Mouse (Mus musculus): Measurements from ENCODE around the gene Lipc. TPM values are rescaled to one million over a fixed set of nuclear protein-coding genes. Genes with fewer than 3 reads are reported as not detected.

The Lipc gene
- total RNA-seq, 1 experiment from 2014 or later: 0.27 TPM

DNA sequence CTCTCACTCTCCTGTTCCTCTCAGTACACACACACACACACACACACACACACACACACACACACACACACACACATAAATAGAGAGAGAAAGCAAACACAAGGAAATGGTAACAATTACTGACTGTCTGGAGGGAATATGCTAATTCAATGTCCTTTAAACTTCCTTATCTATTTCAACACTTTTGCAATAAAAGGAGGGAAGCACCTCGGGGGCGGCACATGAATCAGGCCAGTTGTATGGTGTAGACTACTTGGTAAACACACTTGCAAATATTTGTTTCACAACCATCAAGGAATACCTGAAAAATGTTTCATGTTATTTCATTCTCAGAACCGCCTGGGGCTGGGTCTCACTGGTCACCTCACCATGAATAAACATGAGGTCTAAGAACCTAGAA, 30.9 kb downstream of the Lipc start:
- ATAC-seq (replicated peaks; ENCODE audit: low read depth, poor library complexity, severe bottlenecking): no peak

DNA sequence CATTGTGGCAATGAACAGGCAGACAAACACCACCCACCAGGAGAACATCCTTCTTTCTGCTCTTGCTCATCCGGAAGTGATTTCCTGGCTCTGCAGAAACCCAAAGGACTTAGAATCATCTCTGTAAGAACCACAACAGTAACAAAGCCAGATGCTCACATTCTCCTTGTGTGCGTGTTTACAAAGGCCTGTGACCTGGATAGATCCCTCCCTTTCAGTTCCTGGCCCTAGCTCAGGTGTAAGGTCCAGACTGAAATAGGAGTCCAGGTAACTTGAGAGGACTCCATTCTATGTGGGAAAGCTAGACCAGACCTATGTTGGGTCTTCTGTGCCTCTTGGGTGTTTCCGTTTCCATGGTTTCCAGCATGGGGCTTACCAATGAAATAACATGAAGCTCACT, 32.8 kb downstream of the Lipc start:
- no peak for ATAC-seq (replicated peaks; ENCODE audit: low read depth, poor library complexity, severe bottlenecking)

DNA sequence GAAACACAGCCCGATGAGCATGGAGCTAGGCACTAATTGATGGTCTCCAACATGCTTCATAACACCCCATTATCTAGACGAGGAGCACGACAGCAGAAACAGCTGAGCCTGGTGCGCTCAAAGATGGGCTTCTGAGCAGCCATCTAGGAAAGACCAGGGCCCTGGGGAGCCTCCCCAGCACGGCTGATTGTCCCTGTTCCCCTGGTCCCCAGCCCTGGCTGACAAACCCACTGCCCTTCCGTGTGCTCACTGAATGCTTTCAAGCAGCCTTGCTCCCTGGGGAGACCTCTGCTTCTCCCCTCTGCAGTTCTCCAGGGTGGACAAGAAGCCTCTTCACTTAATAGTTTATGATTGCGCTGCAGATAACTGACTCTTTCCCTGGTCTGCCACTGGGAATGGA, 35.5 kb downstream of the Lipc start:
- ATAC-seq (replicated peaks; ENCODE audit: low read depth, poor library complexity, severe bottlenecking): no peak

DNA sequence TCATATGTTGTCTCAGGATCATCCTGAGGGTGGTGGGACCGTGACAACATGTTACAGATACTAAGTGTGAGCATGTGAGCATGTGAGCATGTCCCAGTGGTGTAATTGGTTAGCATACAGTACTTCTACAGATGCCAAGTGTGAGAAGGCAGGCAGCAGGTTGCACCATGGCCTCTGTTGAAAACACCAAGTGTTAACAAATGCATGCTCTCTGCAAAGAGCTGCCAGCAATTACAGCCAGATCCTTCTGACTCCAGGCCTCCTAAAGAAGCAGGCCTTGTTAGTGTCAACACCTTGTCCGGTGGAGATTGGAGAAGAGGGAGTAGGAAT, 36.7 kb downstream of the Lipc start:
- ATAC-seq (replicated peaks; ENCODE audit: low read depth, poor library complexity, severe bottlenecking): no peak

DNA sequence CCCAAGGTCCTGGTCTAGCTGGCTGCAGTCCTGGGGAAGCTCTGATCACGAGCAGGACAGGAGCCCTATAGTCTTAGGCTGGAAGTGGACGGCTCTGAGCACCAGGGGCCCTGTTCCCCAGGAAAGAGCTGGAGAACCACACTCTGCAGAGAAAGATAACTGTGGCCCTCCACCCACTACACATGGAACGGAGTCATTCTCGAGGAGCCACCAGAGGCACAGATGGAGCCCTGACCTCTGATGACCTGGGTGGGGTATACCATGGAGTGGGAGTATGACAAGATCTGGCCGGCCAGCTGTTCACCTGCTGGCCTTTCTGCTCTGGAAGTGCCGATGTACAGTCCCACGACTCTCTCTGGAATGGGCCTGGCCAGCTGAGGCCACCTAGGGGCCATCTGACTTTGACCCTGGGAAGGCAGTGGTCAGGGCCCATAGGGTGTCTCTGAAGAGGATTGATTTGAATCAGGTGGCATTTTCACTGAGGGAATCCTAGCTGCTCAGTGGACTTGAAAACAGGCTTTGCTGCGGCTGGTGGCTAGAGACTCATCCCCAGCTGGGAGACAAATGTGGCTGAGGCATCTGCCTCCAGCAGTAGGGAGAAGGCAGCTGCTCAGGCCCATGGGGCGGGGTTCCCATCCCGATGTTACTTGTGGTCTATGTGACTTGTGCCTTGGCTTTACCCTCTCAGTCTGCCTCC, 37.2 kb downstream of the Lipc start:
- no peak for ATAC-seq (replicated peaks; ENCODE audit: low read depth, poor library complexity, severe bottlenecking)

DNA sequence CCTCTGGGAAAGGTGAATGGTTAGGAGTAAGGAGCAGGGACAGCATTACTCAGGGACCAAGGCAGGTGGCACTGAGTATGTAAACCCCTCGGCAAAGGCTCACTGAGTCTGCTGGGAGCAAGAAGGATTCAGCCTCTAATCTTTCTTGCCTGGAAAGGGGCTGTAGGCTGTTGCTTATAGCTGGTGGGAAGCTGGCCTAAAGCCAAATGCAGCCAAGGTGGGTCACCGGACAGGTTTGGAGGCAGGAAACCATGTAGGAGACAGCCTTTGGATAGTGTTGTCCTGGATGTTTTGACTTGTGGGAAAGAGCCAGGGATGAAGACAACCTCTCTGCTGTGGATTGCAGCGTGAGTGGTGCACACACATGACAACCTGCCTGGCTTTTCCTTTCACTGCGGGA, 40.9 kb downstream of the Lipc start:
- ATAC-seq (replicated peaks; ENCODE audit: low read depth, poor library complexity, severe bottlenecking): no peak

DNA sequence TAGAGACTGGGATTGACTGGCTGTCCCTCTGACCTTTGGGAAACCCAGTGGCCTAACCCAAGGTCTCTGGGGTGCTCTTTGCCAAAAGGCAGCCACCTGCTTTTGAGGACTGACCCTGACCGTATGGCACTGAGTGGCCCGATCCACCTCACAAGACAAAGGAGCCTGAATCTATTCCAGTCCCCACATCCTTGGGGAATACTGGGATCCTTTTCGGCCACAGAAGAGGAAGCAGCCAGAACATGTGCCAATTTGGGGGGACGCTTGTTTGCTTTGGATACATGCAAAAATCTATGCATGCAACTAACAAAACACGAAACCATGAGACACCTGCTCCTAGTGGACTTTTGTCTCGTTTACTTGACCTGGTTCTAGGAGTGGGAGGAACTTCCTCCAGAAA, 41.7 kb downstream of the Lipc start:
- ATAC-seq (replicated peaks; ENCODE audit: low read depth, poor library complexity, severe bottlenecking): no peak

DNA sequence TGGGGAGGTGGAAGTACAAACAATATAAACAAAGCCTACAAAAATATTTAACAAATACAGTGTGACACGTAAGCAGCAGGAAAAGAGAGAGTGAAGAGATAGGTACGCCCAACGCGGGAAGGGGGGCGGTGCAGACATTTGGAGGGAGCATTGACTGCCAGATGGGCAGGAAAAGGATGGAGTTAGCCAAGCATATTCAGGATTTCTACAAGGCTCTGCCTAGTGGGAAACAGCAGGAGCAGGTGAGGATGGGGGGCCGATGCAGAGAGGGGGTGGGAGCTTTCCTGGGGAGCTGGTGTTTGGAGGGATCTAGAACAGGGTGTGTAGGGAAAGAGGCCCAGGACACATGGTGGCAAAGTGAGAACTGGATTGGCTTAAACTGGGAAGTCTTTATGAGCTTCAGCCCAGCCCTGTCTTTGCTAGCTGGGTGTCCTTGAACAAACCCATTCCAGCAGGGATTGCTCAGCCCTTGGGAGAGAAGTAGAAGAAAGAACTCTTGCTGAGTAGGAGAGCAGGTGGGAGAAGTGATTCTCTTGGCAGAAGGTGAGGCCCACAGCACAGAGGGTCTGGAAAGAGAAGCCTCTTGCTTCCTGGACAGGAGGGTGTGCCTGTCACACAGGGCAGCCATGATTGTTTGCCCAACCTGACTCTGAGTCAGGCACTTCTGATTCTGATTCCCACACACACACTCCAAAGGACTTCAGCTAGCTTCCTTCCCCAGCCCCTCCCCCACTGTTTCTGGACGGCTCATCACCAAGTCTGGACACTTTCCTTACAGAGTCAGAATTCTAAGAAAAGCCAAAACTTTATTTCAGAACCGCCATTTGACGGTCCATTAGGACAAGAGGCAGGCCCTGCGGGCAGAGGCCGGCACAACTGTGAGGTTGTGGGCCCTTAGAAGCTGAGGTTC, 49.0 kb downstream of the Lipc start:
- no peak for ATAC-seq (replicated peaks; ENCODE audit: low read depth, poor library complexity, severe bottlenecking)

DNA sequence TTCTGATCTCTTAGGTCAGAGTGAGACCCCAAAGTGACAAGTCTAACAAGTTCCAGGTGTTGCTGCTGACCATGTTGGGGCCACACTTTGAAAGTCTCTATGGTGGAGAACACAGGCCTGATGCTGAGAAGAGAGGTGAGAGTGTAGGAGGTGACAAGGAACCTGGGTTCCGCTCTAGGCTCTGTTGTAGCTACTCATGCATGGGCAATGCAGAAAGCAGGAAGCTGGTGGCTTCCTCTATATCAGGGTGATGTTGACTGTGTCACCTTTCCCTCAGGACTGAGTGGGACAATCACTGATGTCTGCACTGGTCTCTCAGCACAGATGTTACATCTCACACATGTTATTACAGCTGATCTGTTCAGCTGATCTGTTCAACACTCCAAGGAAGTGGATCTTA, 57.8 kb downstream of the Lipc start:
- ATAC-seq (replicated peaks; ENCODE audit: low read depth, poor library complexity, severe bottlenecking): no peak

DNA sequence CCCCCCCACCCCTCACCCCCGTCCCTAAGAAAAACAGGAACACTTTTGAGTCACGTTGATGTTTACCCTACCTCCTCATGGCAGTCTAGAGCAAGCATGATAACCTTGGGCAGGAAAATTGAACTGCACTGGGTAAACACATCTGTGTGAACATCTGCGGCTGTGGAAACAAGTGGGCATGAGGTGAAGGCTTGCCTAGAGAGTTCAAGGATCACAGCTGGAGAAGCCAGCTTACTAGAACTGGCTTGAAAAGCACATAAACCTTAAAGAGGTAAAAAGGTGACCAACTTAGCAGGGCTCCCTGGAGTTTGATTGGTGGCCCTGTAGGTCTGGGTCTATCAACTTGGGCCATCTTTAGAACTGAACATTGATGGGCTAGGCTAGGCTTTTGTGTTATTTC, 58.5 kb downstream of the Lipc start:
- ATAC-seq (replicated peaks; ENCODE audit: low read depth, poor library complexity, severe bottlenecking): no peak

DNA sequence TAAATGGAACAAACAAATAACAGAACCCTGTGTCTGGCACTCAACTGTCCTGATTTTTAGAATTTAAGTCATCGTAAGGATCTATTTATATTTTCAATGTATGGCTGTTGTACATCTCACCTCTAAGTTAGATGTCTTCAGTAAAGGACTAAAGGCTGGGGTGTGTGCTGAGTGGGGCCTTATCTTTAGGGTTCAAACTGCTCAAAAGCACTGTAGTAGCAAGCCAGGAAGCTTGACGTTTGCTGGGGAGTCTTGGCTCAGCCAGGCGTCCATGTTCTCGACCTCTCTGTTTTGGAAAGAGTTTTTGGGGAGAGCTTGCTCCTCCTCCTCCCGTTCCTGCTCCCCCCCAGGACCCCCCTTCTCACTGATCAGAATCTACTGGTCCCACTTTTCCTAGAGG, 59.4 kb downstream of the Lipc start:
- no peak for ATAC-seq (replicated peaks; ENCODE audit: low read depth, poor library complexity, severe bottlenecking)

DNA sequence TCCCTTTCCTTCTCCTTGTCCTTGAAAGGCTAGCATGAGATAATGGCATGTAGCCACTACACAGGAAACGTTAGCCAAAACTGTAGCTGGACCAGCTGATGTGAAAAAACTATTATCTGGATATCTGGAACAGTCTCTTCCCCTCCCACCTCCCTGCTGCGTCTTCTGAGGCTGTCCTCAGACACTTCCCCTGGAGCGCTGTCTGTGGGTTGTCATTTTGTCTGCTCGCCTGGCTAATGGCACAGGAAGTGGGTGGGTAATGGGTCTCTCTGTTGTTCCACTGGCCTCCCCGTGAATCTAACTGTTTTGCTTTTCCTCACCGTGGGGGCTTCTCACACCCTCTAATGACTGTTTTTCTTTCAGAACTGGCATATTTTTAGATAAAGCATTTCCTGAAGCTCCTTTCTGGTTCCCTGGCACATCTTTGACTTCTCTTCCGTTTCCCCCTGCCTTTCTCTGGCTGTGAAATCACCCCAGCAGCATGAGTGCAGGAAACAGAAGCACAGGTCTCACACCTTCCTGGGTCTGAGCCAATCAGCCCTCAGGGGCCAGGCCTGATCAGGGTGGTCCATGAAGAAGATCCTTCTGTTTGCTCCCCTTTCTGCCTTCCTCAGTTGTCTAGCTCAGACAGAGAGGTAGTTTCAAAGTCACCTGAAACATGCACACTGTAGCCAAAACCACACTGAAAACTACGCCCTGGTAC, 60.4 kb downstream of the Lipc start:
- ATAC-seq (replicated peaks; ENCODE audit: low read depth, poor library complexity, severe bottlenecking): peak; percentile 96

DNA sequence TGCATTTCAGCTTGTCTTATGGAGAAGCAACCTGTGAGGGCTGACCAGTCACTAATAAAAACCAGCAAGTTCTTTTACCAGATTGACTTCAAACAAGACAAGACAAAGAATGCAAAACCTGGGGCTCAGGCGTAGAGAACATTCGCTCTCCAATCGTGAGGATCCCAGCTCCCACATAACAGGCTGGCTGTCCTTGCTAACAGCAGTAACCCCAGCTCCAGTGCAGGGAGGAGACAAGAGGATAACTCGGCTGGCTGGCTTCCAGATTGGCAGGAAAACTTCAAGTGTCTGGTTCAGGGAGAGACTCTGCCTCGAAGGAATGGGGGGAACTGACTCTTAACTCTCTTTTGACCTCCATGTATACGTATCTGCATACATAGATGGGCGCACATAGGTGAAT, 61.3 kb downstream of the Lipc start:
- no peak for ATAC-seq (replicated peaks; ENCODE audit: low read depth, poor library complexity, severe bottlenecking)

DNA sequence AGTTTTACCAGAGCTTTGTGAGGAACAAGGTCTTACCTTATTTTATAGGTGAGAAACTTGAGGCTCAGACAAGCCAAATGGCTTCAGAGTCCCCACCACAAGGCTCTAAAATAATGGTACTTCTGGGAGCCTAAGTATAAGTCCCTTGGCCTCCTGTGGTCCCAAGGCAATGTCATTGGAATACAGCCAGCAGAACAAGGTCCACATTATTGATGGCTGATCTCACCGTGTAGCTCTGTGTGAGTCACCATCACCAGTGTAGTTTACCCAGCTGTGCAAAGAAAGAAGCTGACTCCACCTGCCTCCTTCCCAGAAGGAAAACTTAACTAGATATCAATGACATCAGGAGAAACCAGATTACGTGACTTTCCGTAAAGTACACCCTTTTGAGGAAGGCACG, 63.1 kb downstream of the Lipc start:
- ATAC-seq (replicated peaks; ENCODE audit: low read depth, poor library complexity, severe bottlenecking): no peak

DNA sequence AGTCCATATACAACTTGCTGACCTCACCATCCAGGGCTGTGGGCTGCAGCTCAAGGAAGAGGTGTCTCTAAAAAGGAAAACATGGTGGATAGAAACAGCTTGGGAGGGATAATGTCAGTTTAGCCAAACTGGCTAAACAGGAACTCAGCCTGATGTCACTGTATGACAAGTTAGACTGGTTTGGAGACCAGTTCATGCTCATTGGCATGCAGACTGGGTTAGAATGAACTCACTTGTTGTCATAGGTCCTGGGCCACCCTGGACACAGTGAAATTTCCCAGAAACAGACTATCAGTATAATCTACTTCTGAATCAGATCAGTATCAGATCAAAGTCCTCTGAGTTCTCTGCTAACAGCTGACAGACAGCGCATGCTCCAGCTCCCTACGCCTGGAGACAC, 63.5 kb downstream of the Lipc start:
- no peak for ATAC-seq (replicated peaks; ENCODE audit: low read depth, poor library complexity, severe bottlenecking)

DNA sequence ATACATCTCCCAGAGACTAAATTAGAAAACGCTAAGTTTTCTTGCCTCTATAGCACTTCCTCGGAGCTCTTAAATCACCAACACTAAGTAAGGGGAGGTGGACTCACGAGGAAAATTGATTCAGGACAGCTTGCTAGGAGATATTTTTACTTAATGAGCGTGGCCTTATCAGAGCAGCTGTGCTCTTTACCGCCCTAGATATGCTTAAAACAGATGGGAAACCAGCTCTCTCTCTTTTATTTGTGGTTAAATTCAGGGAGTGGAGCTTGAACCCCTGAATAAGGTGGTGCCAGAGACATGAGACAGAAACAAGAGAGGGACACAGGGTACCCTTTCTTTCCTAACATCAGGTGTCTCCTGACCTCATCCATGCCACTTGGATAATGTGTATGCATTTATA, 70.0 kb downstream of the Lipc start:
- ATAC-seq (replicated peaks; ENCODE audit: low read depth, poor library complexity, severe bottlenecking): no peak

DNA sequence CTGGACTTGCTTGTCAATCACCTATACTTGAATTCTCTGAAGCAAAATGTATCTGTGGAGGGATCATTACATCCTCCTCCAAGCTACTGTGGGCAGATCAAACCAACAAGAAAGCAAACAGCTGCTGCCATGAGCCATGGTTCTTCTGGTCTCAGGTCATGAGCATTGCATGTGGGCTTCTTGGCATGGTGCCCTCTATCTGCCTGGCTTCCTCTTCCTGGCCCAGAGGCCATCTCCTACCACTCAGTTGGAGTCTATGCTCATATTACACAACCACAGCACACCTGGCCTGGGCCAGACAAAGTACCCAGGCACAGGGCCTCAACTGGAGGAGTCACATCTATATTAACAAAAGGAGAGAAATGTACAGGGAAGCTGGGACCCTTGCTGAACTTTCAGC, 73.2 kb downstream of the Lipc start:
- ATAC-seq (replicated peaks; ENCODE audit: low read depth, poor library complexity, severe bottlenecking): peak; percentile 41

DNA sequence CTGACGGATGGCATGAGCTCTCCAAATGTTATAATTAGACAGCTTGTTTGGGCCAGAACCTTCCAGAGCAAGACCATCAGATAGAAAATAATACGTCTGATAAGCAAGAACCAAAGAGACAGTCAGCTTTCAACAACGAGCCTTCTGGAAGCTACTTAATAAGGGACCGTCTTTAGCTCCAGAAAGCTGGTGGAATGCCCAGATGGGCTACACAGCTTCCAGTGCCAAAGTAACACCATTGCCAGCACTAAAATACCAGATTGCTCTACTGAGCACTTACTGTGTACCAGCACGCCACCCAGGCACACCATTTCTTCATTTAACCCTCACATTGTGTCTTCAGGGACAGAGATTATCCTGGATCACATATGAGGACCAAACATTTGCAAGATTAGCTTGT, 73.9 kb downstream of the Lipc start:
- ATAC-seq (replicated peaks; ENCODE audit: low read depth, poor library complexity, severe bottlenecking): no peak

DNA sequence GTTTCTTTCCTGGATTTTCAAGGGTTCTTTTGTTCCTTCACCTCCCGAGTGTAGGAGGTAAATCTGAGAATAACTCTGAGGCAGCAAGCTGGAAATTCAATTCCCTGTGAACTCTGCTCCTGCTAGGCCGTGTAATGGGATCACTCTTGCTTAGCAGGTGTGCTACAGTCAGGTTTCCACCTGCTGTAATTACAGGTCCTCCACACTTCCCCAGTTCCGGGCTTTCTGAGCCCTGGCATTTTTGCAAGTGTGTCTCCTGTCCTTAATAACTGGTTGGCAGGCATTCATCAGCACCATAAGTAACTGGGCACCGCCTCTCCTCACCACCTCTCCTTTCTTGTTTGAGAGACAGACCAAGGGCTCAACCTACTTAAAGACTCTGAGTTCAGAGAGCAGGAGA, 76.5 kb downstream of the Lipc start:
- no peak for ATAC-seq (replicated peaks; ENCODE audit: low read depth, poor library complexity, severe bottlenecking)

DNA sequence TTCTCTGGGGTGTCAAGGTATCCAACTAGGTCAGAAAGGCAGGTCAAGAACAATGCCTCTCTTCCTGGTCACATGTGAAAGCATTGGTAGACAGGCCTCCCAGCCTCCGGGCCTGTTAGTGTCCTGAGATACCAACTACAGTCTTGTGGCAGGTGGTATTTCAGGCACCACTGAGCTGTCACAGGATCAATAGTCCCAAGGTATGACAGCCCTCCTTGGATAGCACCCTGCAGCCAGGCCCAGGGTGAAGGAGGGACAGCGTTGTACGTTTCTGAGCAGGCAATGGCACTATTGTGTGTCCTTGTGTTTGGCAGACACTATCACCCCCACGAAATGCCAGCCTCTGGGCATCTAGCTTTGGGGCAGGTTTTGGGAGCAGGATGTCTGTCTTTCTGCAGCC, 77.0 kb downstream of the Lipc start:
- no peak for ATAC-seq (replicated peaks; ENCODE audit: low read depth, poor library complexity, severe bottlenecking)

DNA sequence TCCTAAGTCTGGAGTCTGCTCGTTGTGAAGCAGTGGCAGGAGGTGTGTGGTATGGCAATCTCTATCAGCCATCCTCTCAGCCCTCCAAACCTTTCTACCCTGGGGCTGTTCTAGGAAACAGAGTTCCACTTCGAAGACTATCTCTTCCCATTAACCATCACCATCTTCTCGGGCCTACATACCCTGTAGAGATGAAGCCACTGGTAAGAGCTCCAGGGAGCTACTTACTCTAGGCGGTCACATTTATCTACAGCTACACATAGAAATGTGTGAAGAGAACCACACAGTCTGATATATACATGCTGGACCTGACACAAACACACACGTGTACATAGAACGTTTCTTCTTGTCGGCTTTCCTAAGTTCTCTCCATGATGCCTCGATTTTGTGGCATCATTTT, 79.4 kb downstream of the Lipc start:
- no peak for ATAC-seq (replicated peaks; ENCODE audit: low read depth, poor library complexity, severe bottlenecking)

Data from common myeloid progenitor, adult 5-6 weeks (primary cell).